Mouse (Mus musculus) neural tube, embryonic 14.5 days (tissue): ENCODE data around the gene Calm1. TPM values are rescaled to one million over a fixed set of nuclear protein-coding genes. Genes with fewer than 3 reads are reported as not detected.

Source experiments
- ATAC-seq: fragments of 200-750 bp; cut with Nextera tagmentation; 2 replicates; pipeline ENCODE4 v1.8.0; 2017; ENCODE audit warnings: low read depth, mild to moderate bottlenecking, moderate TSS enrichment, moderate library complexity
- H3K27ac ChIP-seq: fragments of 300-500 bp; sonication (generic); 2 replicates; pipeline ENCODE4 v1.5.1; 2014; ENCODE audit warnings: low read depth, mild to moderate bottlenecking, control low read depth, low read length, moderate library complexity, mixed read lengths
- H3K27me3 ChIP-seq: fragments of 300-500 bp; sonication (generic); 2 replicates; pipeline ENCODE4 v1.6.1; 2014; ENCODE audit warnings: low read length; ENCODE audit not compliant: control insufficient read depth, insufficient read depth
- H3K36me3 ChIP-seq: fragments of 300-500 bp; sonication (generic); 2 replicates; pipeline ENCODE4 v1.6.1; 2014; ENCODE audit warnings: low read length, mixed read lengths; ENCODE audit not compliant: control insufficient read depth, insufficient read depth
- H3K4me1 ChIP-seq: fragments of 300-500 bp; sonication (generic); 2 replicates; pipeline ENCODE4 v1.6.1; 2014; ENCODE audit warnings: low read length; ENCODE audit not compliant: control insufficient read depth, insufficient read depth
- H3K4me2 ChIP-seq: fragments of 300-500 bp; sonication (generic); 2 replicates; pipeline ENCODE4 v1.6.1; 2014; ENCODE audit warnings: mild to moderate bottlenecking, low read depth, low read length, control low read depth
- H3K4me3 ChIP-seq: fragments of 300-500 bp; sonication (generic); 2 replicates; pipeline ENCODE4 v1.5.1; 2014; ENCODE audit warnings: low read depth, low read length, control low read depth, mixed read lengths
- H3K9ac ChIP-seq: fragments of 300-500 bp; sonication (generic); replicated peaks from 2 replicates; pipeline ENCODE4 v1.6.1; 2014; ENCODE audit warnings: low read depth, mild to moderate bottlenecking, control low read depth, low read length, mixed read lengths
- H3K9me3 ChIP-seq: fragments of 300-500 bp; sonication (generic); 2 replicates; pipeline ENCODE4 v1.6.1; 2016; ENCODE audit warnings: low read length; ENCODE audit not compliant: control insufficient read depth
- WGBS: fragments of 180-500 bp; shearing (Covaris S2); extraction: QIAGEN DNeasy Blood & Tissue Kit; methylation state at CpG from one replicate; pipeline ENCODE4 v1.1.7; 2014; 5-methylcytosine and 5-hydroxymethylcytosine counted together
- polyA plus RNA-seq: library from polyadenylated mRNA; unstranded; fragments of >200 nt; fragmentation: Nextera tagmentation; extraction: Ambion mirVana; gene quantifications from 2 replicates; pipeline ENCODE4 v1.2.1, GENCODE M21; 2014

Calm1 gene
- polyA plus RNA-seq, 1 experiment from 2014 or later, result 2,846 TPM

GRCm38 (mm10) chr12:100225196-100225595 is 26.0 kb downstream of the Calm1 start:
- Histone ChIP-seq H3K27me3 (no peaks in the 10 kb centered on the region), H3K27ac (no peak overlapping the region), H3K9me3 (no peaks in the 10 kb centered on the region), H3K4me3 (no peak overlapping the region), H3K4me2 (no peak overlapping the region), H3K9ac (no peak overlapping the region), H3K36me3 (no peaks in the 10 kb centered on the region), H3K4me1 (peaks cover 21% of the 10 kb centered on the region; the same call in 1 of the 2 replicates)
- WGBS, result 92% methylated on average over 4 of the region's 4 CpGs
- ATAC-seq, result no peak

- peaks cover 21% of the 10 kb centered on the region; the same call in 1 of the 2 replicates for H3K4me1 ChIP-seq
- no peak overlapping the region for H3K4me3 ChIP-seq
- H3K4me2 ChIP-seq, result no peak overlapping the region
- H3K27me3 ChIP-seq, result no peaks in the 10 kb centered on the region
- WGBS, result 75% methylated on average over 5 of the region's 5 CpGs
- no peaks in the 10 kb centered on the region for H3K36me3 ChIP-seq
- no peaks in the 10 kb centered on the region for H3K9me3 ChIP-seq
- ATAC-seq, result no peak
- H3K9ac ChIP-seq, result 0 out of 2 replicates have a peak overlapping the region, but pooled peaks have one; percentile 22
- H3K27ac ChIP-seq, result no peak overlapping the region
These were observed 26.8 kb downstream of the Calm1 start for GRCm38 (mm10) chr12:100226073-100226472.

GRCm38 (mm10) chr12:100226621-100227020 is 27.4 kb downstream of the Calm1 start:
- Histone ChIP-seq H3K27me3 (no peaks in the 10 kb centered on the region), H3K9me3 (no peaks in the 10 kb centered on the region), H3K9ac (0 out of 2 replicates have a peak overlapping the region, but pooled peaks have one; percentile 22), H3K4me3 (no peak overlapping the region), H3K36me3 (no peaks in the 10 kb centered on the region), H3K27ac (no peak overlapping the region), H3K4me1 (peaks cover 21% of the 10 kb centered on the region; the same call in 1 of the 2 replicates), H3K4me2 (no peak overlapping the region)
- WGBS, result 45% methylated on average over 8 of the region's 8 CpGs
- ATAC-seq, result peak; percentile 38; the same call in 1 of the 2 replicates

- Histone ChIP-seq H3K4me3 (no peak overlapping the region), H3K36me3 (no peaks in the 10 kb centered on the region), H3K9me3 (no peaks in the 10 kb centered on the region), H3K4me2 (no peak overlapping the region), H3K4me1 (peaks cover 15% of the 10 kb centered on the region; the same call in 1 of the 2 replicates), H3K27ac (peak overlapping the region; percentile 67; the same call in 1 of the 2 replicates), H3K9ac (0 out of 2 replicates have a peak overlapping the region, but pooled peaks have one; percentile 25), H3K27me3 (no peaks in the 10 kb centered on the region)
- WGBS, result 27% methylated on average over 11 of the region's 11 CpGs
- peak; percentile 60; the same call in 1 of the 2 replicates for ATAC-seq
These were observed 28.9 kb downstream of the Calm1 start for GRCm38 (mm10) chr12:100228041-100228725.

GRCm38 (mm10) chr12:100234201-100234600 is 35.0 kb downstream of the Calm1 start:
- no peaks in the 10 kb centered on the region for H3K9me3 ChIP-seq
- H3K9ac ChIP-seq, result no peak overlapping the region
- 89% methylated on average over 5 of the region's 5 CpGs for WGBS
- no peak for ATAC-seq
- no peak overlapping the region for H3K4me2 ChIP-seq
- no peaks in the 10 kb centered on the region for H3K27me3 ChIP-seq
- H3K4me1 ChIP-seq, result no peaks in the 10 kb centered on the region
- H3K4me3 ChIP-seq, result no peak overlapping the region
- no peaks in the 10 kb centered on the region for H3K36me3 ChIP-seq
- H3K27ac ChIP-seq, result no peak overlapping the region

- no peak for ATAC-seq
- Histone ChIP-seq H3K4me1 (no peaks in the 10 kb centered on the region), H3K4me3 (no peak overlapping the region), H3K27ac (no peak overlapping the region), H3K36me3 (no peaks in the 10 kb centered on the region), H3K27me3 (no peaks in the 10 kb centered on the region), H3K4me2 (no peak overlapping the region), H3K9me3 (no peaks in the 10 kb centered on the region), H3K9ac (no peak overlapping the region)
- 69% methylated on average over 7 of the region's 7 CpGs for WGBS
These were observed 35.7 kb downstream of the Calm1 start for GRCm38 (mm10) chr12:100234919-100235318.

GRCm38 (mm10) chr12:100235423-100235822 is 36.2 kb downstream of the Calm1 start:
- H3K27me3 ChIP-seq, result no peaks in the 10 kb centered on the region
- H3K4me2 ChIP-seq, result no peak overlapping the region
- no peak for ATAC-seq
- no peaks in the 10 kb centered on the region for H3K4me1 ChIP-seq
- 52% methylated on average over 5 of the region's 5 CpGs for WGBS
- H3K9me3 ChIP-seq, result no peaks in the 10 kb centered on the region
- no peak overlapping the region for H3K9ac ChIP-seq
- no peak overlapping the region for H3K27ac ChIP-seq
- H3K4me3 ChIP-seq, result no peak overlapping the region
- H3K36me3 ChIP-seq, result no peaks in the 10 kb centered on the region

GRCm38 (mm10) chr12:100239404-100239803 is 40.2 kb downstream of the Calm1 start:
- Histone ChIP-seq H3K4me2 (no peak overlapping the region), H3K27me3 (no peaks in the 10 kb centered on the region), H3K36me3 (no peaks in the 10 kb centered on the region), H3K27ac (no peak overlapping the region), H3K4me1 (peaks cover 3% of the 10 kb centered on the region; the same call in 1 of the 2 replicates), H3K9me3 (no peaks in the 10 kb centered on the region), H3K9ac (no peak overlapping the region), H3K4me3 (no peak overlapping the region)
- ATAC-seq, result no peak
- WGBS, result 66% methylated on average over 7 of the region's 7 CpGs

- H3K9ac ChIP-seq, result no peak overlapping the region
- no peak overlapping the region for H3K4me3 ChIP-seq
- ATAC-seq, result no peak
- H3K27me3 ChIP-seq, result no peaks in the 10 kb centered on the region
- no peaks in the 10 kb centered on the region for H3K9me3 ChIP-seq
- H3K4me1 ChIP-seq, result peaks cover 6% of the 10 kb centered on the region; the same call in 1 of the 2 replicates
- H3K27ac ChIP-seq, result no peak overlapping the region
- H3K36me3 ChIP-seq, result no peaks in the 10 kb centered on the region
- no peak overlapping the region for H3K4me2 ChIP-seq
- WGBS, result 83% methylated on average over 6 of the region's 6 CpGs
These were observed 40.6 kb downstream of the Calm1 start for GRCm38 (mm10) chr12:100239807-100240206.
